Mouse (Mus musculus) neural tube, embryonic 11.5 days (tissue): Measurements from ENCODE around the gene Arl4a. TPM values are rescaled to one million over a fixed set of nuclear protein-coding genes. Genes with fewer than 3 reads are reported as not detected.

Experiments
- ATAC-seq: fragments of 200-750 bp; cut with Nextera tagmentation; 2 replicates; pipeline ENCODE4 v1.8.0; 2017; ENCODE audit warnings: moderate number of reproducible peaks, mild to moderate bottlenecking, moderate TSS enrichment, moderate library complexity; ENCODE audit not compliant: insufficient read depth, low FRiP score, low TSS enrichment
- DNase-seq: peaks from one replicate; pipeline ENCODE4 v3.0.0-alpha.2; 2015; ENCODE audit warnings: low spot score
- H3K27ac ChIP-seq: fragments of 300-500 bp; sonication (generic); 2 replicates; pipeline ENCODE4 v1.5.1; 2014; ENCODE audit warnings: low read depth, mild to moderate bottlenecking, low read length
- H3K27me3 ChIP-seq: fragments of 300-500 bp; sonication (generic); 2 replicates; pipeline ENCODE4 v1.6.1; 2014; ENCODE audit warnings: mild to moderate bottlenecking, low read length, mixed read lengths; ENCODE audit not compliant: control insufficient read depth, insufficient read depth
- H3K36me3 ChIP-seq: fragments of 300-500 bp; sonication (generic); 2 replicates; pipeline ENCODE4 v1.6.1; 2014; ENCODE audit warnings: mild to moderate bottlenecking, low read length, moderate library complexity, mixed read lengths; ENCODE audit not compliant: control insufficient read depth, insufficient read depth
- H3K4me1 ChIP-seq: fragments of 300-500 bp; sonication (generic); 2 replicates; pipeline ENCODE4 v1.6.1; 2014; ENCODE audit warnings: low read length, mixed read lengths; ENCODE audit not compliant: control insufficient read depth, insufficient read depth
- H3K4me2 ChIP-seq: fragments of 300-500 bp; sonication (generic); 2 replicates; pipeline ENCODE4 v1.6.1; 2014; ENCODE audit warnings: low read depth, mild to moderate bottlenecking, moderate library complexity
- H3K4me3 ChIP-seq: fragments of 300-500 bp; sonication (generic); 2 replicates; pipeline ENCODE4 v1.5.1; 2014; ENCODE audit warnings: low read depth, low read length
- H3K9ac ChIP-seq: fragments of 300-500 bp; sonication (generic); 2 replicates; pipeline ENCODE4 v1.6.1; 2014; ENCODE audit warnings: mild to moderate bottlenecking, low read length
- H3K9me3 ChIP-seq: fragments of 300-500 bp; sonication (generic); 2 replicates; pipeline ENCODE4 v1.6.1; 2016; ENCODE audit warnings: low read length; ENCODE audit not compliant: control insufficient read depth
- WGBS: fragments of 180-500 bp; shearing (Covaris S2); extraction: QIAGEN DNeasy Blood & Tissue Kit; methylation state at CpG from one replicate; pipeline ENCODE4 v1.1.7; 2014; 5-methylcytosine and 5-hydroxymethylcytosine counted together
- polyA plus RNA-seq: library from polyadenylated mRNA; unstranded; fragments of >200 nt; fragmentation: Nextera tagmentation; extraction: Ambion mirVana; gene quantifications from 2 replicates; pipeline ENCODE4 v1.2.1, GENCODE M21; 2014

Gene Arl4a
- polyA plus RNA-seq, 1 experiment from 2014 or later: 117 TPM

GRCm38 (mm10) chr12:40017955-40018505 lies 19.8 kb downstream of the Arl4a start:
- WGBS: 79% methylated on average over 6 of the region's 6 CpGs
- Histone ChIP-seq H3K27ac (no peak overlapping the region), H3K4me3 (no peak overlapping the region), H3K9me3 (no peaks in the 10 kb centered on the region), H3K36me3 (no peaks in the 10 kb centered on the region), H3K27me3 (no peaks in the 10 kb centered on the region), H3K4me1 (peaks cover 2% of the 10 kb centered on the region; the same call in 1 of the 2 replicates), H3K9ac (no peak overlapping the region), H3K4me2 (no peak overlapping the region)
- no peak for DNase-seq
- 0 out of 2 replicates have a peak, but pooled peaks have one; percentile 35 for ATAC-seq

- peak overlapping the region; percentile 15; the same call in 1 of the 2 replicates for H3K4me3 ChIP-seq
- H3K9me3 ChIP-seq: no peaks in the 10 kb centered on the region
- no peak overlapping the region; the same call in 1 of the 2 replicates for H3K27ac ChIP-seq
- H3K4me1 ChIP-seq: peaks cover 2% of the 10 kb centered on the region; the same call in 1 of the 2 replicates
- DNase-seq: peak; percentile 37
- H3K4me2 ChIP-seq: peak overlapping the region; percentile 41
- ATAC-seq: peak; percentile 54; the same call in 1 of the 2 replicates
- no peaks in the 10 kb centered on the region for H3K27me3 ChIP-seq
- H3K9ac ChIP-seq: peak overlapping the region; percentile 35; the same call in 1 of the 2 replicates
- H3K36me3 ChIP-seq: no peaks in the 10 kb centered on the region
- 18% methylated on average over 19 of the region's 19 CpGs for WGBS
Measured at GRCm38 (mm10) chr12:40016648-40017460, 21.0 kb downstream of the Arl4a start.

GRCm38 (mm10) chr12:40016068-40016467 lies 21.8 kb downstream of the Arl4a start:
- H3K9me3 ChIP-seq: no peaks in the 10 kb centered on the region
- no peaks in the 10 kb centered on the region for H3K27me3 ChIP-seq
- H3K9ac ChIP-seq: no peak overlapping the region
- no peak overlapping the region for H3K27ac ChIP-seq
- H3K4me2 ChIP-seq: no peak overlapping the region
- 77% methylated on average over 9 of the region's 9 CpGs for WGBS
- peaks cover 2% of the 10 kb centered on the region; the same call in 1 of the 2 replicates for H3K4me1 ChIP-seq
- no peak overlapping the region for H3K4me3 ChIP-seq
- DNase-seq (no peak), ATAC-seq (no peak)
- no peaks in the 10 kb centered on the region for H3K36me3 ChIP-seq

GRCm38 (mm10) chr12:40009866-40010265 lies 28.0 kb downstream of the Arl4a start:
- H3K4me1 ChIP-seq: no peaks in the 10 kb centered on the region
- H3K36me3 ChIP-seq: no peaks in the 10 kb centered on the region
- DNase-seq (no peak), ATAC-seq (no peak)
- H3K4me3 ChIP-seq: no peak overlapping the region
- 64% methylated on average over 2 of the region's 2 CpGs for whole genome bisulfite sequencing
- H3K9me3 ChIP-seq: no peaks in the 10 kb centered on the region
- H3K4me2 ChIP-seq: no peak overlapping the region
- H3K27ac ChIP-seq: no peak overlapping the region
- no peaks in the 10 kb centered on the region for H3K27me3 ChIP-seq
- H3K9ac ChIP-seq: no peak overlapping the region

GRCm38 (mm10) chr12:40008459-40008858 lies 29.4 kb downstream of the Arl4a start:
- Histone ChIP-seq H3K4me2 (no peak overlapping the region), H3K4me1 (no peaks in the 10 kb centered on the region), H3K9me3 (no peaks in the 10 kb centered on the region), H3K36me3 (no peaks in the 10 kb centered on the region), H3K27me3 (no peaks in the 10 kb centered on the region), H3K9ac (no peak overlapping the region), H3K4me3 (no peak overlapping the region), H3K27ac (no peak overlapping the region)
- ATAC-seq (no peak), DNase-seq (no peak)
- WGBS: 75% methylated on average over 3 of the region's 3 CpGs

GRCm38 (mm10) chr12:40004766-40005165 lies 33.1 kb downstream of the Arl4a start:
- ATAC-seq: no peak
- no peak overlapping the region for H3K9ac ChIP-seq
- H3K4me2 ChIP-seq: no peak overlapping the region
- no peak overlapping the region for H3K27ac ChIP-seq
- no peaks in the 10 kb centered on the region for H3K4me1 ChIP-seq
- H3K36me3 ChIP-seq: no peaks in the 10 kb centered on the region
- no peak overlapping the region for H3K4me3 ChIP-seq
- no peaks in the 10 kb centered on the region for H3K9me3 ChIP-seq
- WGBS: 71% methylated on average over 2 of the region's 2 CpGs
- no peaks in the 10 kb centered on the region for H3K27me3 ChIP-seq
- DNase-seq: no peak

GRCm38 (mm10) chr12:39998853-39999195 lies 39.0 kb downstream of the Arl4a start:
- H3K27me3 ChIP-seq: no peaks in the 10 kb centered on the region
- 44% methylated on average over 4 of the region's 4 CpGs for WGBS
- DNase-seq (no peak), ATAC-seq (no peak)
- H3K27ac ChIP-seq: no peak overlapping the region
- no peaks in the 10 kb centered on the region for H3K9me3 ChIP-seq
- H3K36me3 ChIP-seq: no peaks in the 10 kb centered on the region
- no peak overlapping the region for H3K4me3 ChIP-seq
- no peak overlapping the region for H3K9ac ChIP-seq
- no peak overlapping the region for H3K4me2 ChIP-seq
- H3K4me1 ChIP-seq: no peaks in the 10 kb centered on the region

GRCm38 (mm10) chr12:39998070-39998852 lies 39.6 kb downstream of the Arl4a start:
- no peaks in the 10 kb centered on the region for H3K4me1 ChIP-seq
- DNase-seq: peak; percentile 47
- H3K9ac ChIP-seq: no peak overlapping the region
- no peaks in the 10 kb centered on the region for H3K9me3 ChIP-seq
- H3K27ac ChIP-seq: 0 out of 2 replicates have a peak overlapping the region, but pooled peaks have one; percentile 7
- H3K4me2 ChIP-seq: no peak overlapping the region
- H3K36me3 ChIP-seq: no peaks in the 10 kb centered on the region
- no peaks in the 10 kb centered on the region for H3K27me3 ChIP-seq
- H3K4me3 ChIP-seq: no peak overlapping the region
- WGBS: 21% methylated on average over 9 of the region's 9 CpGs
- peak; percentile 83 for ATAC-seq
